Mouse (Mus musculus) embryo, embryonic 10 days (tissue): Measurements from ENCODE around the gene 1700003H04Rik.

Experiments used
- DNase-seq: peaks from one replicate; pipeline ENCODE4 v3.0.0-alpha.2; 2015; ENCODE audit warnings: low spot score

The 1700003H04Rik gene

GRCm38 (mm10) chr3:124581001-124581400 lies at the start of gene 1700003H04Rik:
TSS of gene 1700003H04Rik (minus strand) at chr3:124581101.
- no peak for DNase-seq

GRCm38 (mm10) chr3:124623031-124623430 lies 42.1 kb upstream of the 1700003H04Rik start:
- DNase-seq, result no peak

GRCm38 (mm10) chr3:124613287-124613686 lies 32.4 kb upstream of the 1700003H04Rik start:
- DNase-seq, result no peak

- DNase-seq, result no peak
Measured at GRCm38 (mm10) chr3:124609956-124610355, 29.1 kb upstream of the 1700003H04Rik start.

- DNase-seq, result no peak
Measured at GRCm38 (mm10) chr3:124606021-124606517, 25.2 kb upstream of the 1700003H04Rik start.

GRCm38 (mm10) chr3:124605518-124605917 lies 24.6 kb upstream of the 1700003H04Rik start:
- no peak for DNase-seq

- DNase-seq, result no peak
Measured at GRCm38 (mm10) chr3:124597789-124598188, 16.9 kb upstream of the 1700003H04Rik start.

- DNase-seq, result peak; percentile 69
Measured at GRCm38 (mm10) chr3:124587534-124587933, 6.6 kb upstream of the 1700003H04Rik start.

- DNase-seq, result no peak
Measured at GRCm38 (mm10) chr3:124585761-124586160, 4.9 kb upstream of the 1700003H04Rik start.

- no peak for DNase-seq
Measured at GRCm38 (mm10) chr3:124557317-124557716, 23.6 kb downstream of the 1700003H04Rik start.

- no peak for DNase-seq
Measured at GRCm38 (mm10) chr3:124555963-124556362, 24.9 kb downstream of the 1700003H04Rik start.

- DNase-seq, result no peak
Measured at GRCm38 (mm10) chr3:124555092-124555491, 25.8 kb downstream of the 1700003H04Rik start.

GRCm38 (mm10) chr3:124548898-124549297 lies 32.0 kb downstream of the 1700003H04Rik start:
- peak; percentile 9 for DNase-seq

GRCm38 (mm10) chr3:124538260-124538659 lies 42.6 kb downstream of the 1700003H04Rik start:
- DNase-seq, result no peak

GRCm38 (mm10) chr3:124536602-124537001 lies 44.3 kb downstream of the 1700003H04Rik start:
- DNase-seq, result no peak

- no peak for DNase-seq
Measured at GRCm38 (mm10) chr3:124518786-124519185, 62.1 kb downstream of the 1700003H04Rik start.
